Mouse (Mus musculus) myocyte (in vitro differentiated cells): Measurements from ENCODE around the gene Tnip1. TPM values are rescaled to one million over a fixed set of nuclear protein-coding genes. Genes with fewer than 3 reads are reported as not detected.

Experiments used
- H3K27me3 ChIP-seq: one replicate; pipeline ENCODE4 v1.6.1; 2011; ENCODE audit not compliant: control insufficient read depth, insufficient read depth, insufficient read length
- H3K36me3 ChIP-seq: one replicate; pipeline ENCODE4 v1.6.1; 2011; ENCODE audit not compliant: control insufficient read depth, insufficient read depth
- H3K4me2 ChIP-seq: one replicate; pipeline ENCODE4 v1.6.1; 2011; ENCODE audit warnings: low read depth, control low read depth
- H3K4me3 ChIP-seq: one replicate; pipeline ENCODE4 v1.5.1; 2011; ENCODE audit warnings: mild to moderate bottlenecking, control low read depth, moderate library complexity
- H3K79me2 ChIP-seq: one replicate; pipeline ENCODE4 v1.6.1; 2011; ENCODE audit not compliant: control insufficient read depth, insufficient read depth
- H3ac ChIP-seq: one replicate; pipeline ENCODE4 v1.6.1; 2011; ENCODE audit not compliant: control insufficient read depth, insufficient read length
- CEBPB ChIP-seq: IDR thresholded peaks from 2 replicates; pipeline ENCODE4 v1.6.1; 2011; ENCODE audit warnings: mild to moderate bottlenecking, moderate library complexity; ENCODE audit not compliant: poor library complexity, insufficient read depth, severe bottlenecking
- E2F4 ChIP-seq: IDR thresholded peaks from one replicate; pipeline ENCODE4 v1.6.1; 2011; ENCODE audit warnings: mild to moderate bottlenecking, control low read depth, moderate library complexity; ENCODE audit not compliant: insufficient read depth
- MAX ChIP-seq: IDR thresholded peaks from one replicate; pipeline ENCODE4 v1.6.1; 2011; ENCODE audit warnings: low read depth, mild to moderate bottlenecking, control low read depth
- MYOD1 ChIP-seq, 3 experiments: IDR thresholded peaks; one replicate each; pipeline ENCODE4 v1.6.1; 2011; ENCODE audit warnings: control low read depth in 2 of 3, low read depth in 2 of 3, mild to moderate bottlenecking in 2 of 3, moderate library complexity in 1 of 3; ENCODE audit not compliant: insufficient read length in 2 of 3, control insufficient read depth in 1 of 3
- MYOG ChIP-seq, 3 experiments: IDR thresholded peaks; one replicate each; pipeline ENCODE4 v1.6.1; 2011; ENCODE audit warnings: control low read depth in 2 of 3, low read depth in 2 of 3, mild to moderate bottlenecking in 2 of 3; ENCODE audit not compliant: insufficient read length in 2 of 3, control insufficient read depth in 1 of 3, insufficient read depth in 1 of 3
- POLR2A ChIP-seq: IDR thresholded peaks from one replicate; pipeline ENCODE4 v1.6.1; 2011; ENCODE audit warnings: low read depth, mild to moderate bottlenecking, control low read depth, moderate library complexity; ENCODE audit not compliant: insufficient read length
- POLR2AphosphoS2 ChIP-seq: IDR thresholded peaks from one replicate; pipeline ENCODE4 v1.6.1; 2011; ENCODE audit warnings: low read depth, control low read depth; ENCODE audit not compliant: insufficient read length
- REST ChIP-seq: IDR thresholded peaks from one replicate; pipeline ENCODE4 v1.6.1; 2011; ENCODE audit warnings: mild to moderate bottlenecking, control low read depth, moderate library complexity; ENCODE audit not compliant: insufficient read depth, insufficient read length
- SRF ChIP-seq: IDR thresholded peaks from one replicate; pipeline ENCODE4 v1.6.1; 2011; ENCODE audit warnings: low read depth; ENCODE audit not compliant: control insufficient read depth, insufficient read length
- TCF12 ChIP-seq: IDR thresholded peaks from one replicate; pipeline ENCODE4 v1.6.1; 2011; ENCODE audit warnings: mild to moderate bottlenecking, control low read depth; ENCODE audit not compliant: poor library complexity, insufficient read depth, severe bottlenecking
- TCF3 ChIP-seq: IDR thresholded peaks from one replicate; pipeline ENCODE4 v1.6.1; 2011; ENCODE audit warnings: low read depth, control low read depth; ENCODE audit not compliant: insufficient read length
- USF1 ChIP-seq: IDR thresholded peaks from one replicate; pipeline ENCODE4 v1.6.1; 2011; ENCODE audit warnings: low read depth, mild to moderate bottlenecking, control low read depth, moderate library complexity
- polyA plus RNA-seq: library from polyadenylated mRNA; unstranded; fragments of >200 nt; fragmentation: generic; extraction: Trizol; gene quantifications from one replicate; pipeline ENCODE4 v1.2.1, GENCODE M21; 2012; ENCODE audit warnings: missing spikeins

The Tnip1 gene
- polyA plus RNA-seq, 1 experiment: 34.5 TPM

DNA sequence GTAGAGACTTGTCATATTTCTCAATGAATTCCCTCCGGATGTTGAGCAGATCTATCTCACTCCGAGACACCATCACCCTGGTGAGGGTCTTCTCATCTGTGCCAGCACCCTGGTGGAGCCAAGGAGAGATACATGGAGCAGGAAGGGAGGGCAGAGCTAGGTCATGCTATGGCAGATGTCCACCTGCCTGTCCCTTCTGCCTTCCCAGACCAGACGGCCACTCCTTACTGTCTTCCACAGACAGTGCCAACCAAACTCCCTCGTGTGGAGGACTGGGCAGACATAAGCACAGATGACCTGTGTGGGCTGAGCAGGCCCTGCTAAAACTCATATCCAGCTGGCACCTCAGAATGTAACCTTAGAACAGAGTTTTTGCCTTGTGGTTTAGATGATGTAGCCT, 18.9 kb upstream of the Tnip1 start:
- TF ChIP-seq REST (no peak), TCF12 (no peak), MYOG (IDR thresholded peaks at IDR 0.05; ENCODE audit: control insufficient read depth in 1 of 3, insufficient read depth in 1 of 3, insufficient read length in 2 of 3, low read depth in 2 of 3) (no peak), POLR2AphosphoS2 (no peak), MAX (no peak), CEBPB (no peak), POLR2A (no peak), USF1 (no peak), E2F4 (no peak), MYOD1 (IDR thresholded peaks at IDR 0.05; ENCODE audit: control insufficient read depth in 1 of 3, insufficient read length in 2 of 3, low read depth in 2 of 3) (no peak)
- Histone ChIP-seq H3ac (no peak overlapping the region), H3K4me3 (no peak overlapping the region), H3K36me3 (peaks cover 50% of the 10 kb centered on the region), H3K4me2 (no peak overlapping the region), H3K27me3 (no peaks in the 10 kb centered on the region), H3K79me2 (no peaks in the 10 kb centered on the region)

DNA sequence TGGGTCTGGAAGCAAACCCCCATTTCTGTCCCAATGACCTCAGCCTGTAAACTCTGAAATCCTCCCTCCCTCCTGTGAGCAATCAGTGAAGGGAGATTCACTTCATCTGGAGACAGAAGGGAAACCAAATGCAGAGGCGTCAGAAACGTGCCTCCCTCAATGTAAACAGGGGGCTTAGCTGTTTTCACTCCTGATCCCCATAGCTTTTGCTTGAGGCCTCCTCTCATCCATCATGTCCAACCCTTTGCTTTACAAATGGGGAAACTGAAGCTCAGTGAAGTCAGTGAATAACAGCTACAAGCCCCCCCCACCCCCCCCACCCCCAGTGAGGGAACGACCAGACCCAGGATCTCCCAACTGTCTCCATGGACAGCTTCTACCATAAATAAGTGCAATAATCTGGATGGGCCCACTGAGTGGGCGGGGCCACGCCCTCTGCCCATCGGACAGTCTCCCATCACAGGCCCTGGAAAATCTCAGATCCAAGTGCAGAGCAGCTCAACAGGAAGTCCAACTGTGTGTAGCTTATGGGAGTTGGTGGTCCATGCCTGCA, 14.7 kb upstream of the Tnip1 start:
- no peak overlapping the region for H3K4me3 ChIP-seq
- no peak overlapping the region for H3ac ChIP-seq
- peaks cover 40% of the 10 kb centered on the region for H3K36me3 ChIP-seq
- TF ChIP-seq POLR2AphosphoS2 (peak; percentile 15), POLR2A (no peak)
- no peaks in the 10 kb centered on the region for H3K27me3 ChIP-seq
- H3K4me2 ChIP-seq: no peak overlapping the region
- H3K79me2 ChIP-seq: no peaks in the 10 kb centered on the region

DNA sequence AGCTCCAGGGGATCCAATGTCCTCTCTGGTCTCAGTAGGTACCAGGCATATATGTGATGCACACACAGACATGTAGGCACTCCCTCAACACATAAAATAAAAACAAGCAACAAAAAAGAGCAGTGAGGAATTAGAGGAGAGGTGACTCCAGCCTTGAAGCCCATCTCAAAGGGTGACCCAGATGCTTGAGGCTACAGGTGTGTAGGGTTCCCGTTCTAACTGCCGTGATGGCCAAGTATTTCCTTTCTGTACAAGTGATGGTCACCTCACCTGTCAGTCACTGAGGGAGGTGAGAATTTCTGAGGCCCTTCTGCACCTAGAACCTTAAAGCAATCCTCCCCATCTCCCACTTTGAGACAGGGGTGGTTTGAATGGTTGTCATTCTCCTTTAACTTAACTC, 13.6 kb upstream of the Tnip1 start:
- peaks cover 34% of the 10 kb centered on the region for H3K36me3 ChIP-seq

DNA sequence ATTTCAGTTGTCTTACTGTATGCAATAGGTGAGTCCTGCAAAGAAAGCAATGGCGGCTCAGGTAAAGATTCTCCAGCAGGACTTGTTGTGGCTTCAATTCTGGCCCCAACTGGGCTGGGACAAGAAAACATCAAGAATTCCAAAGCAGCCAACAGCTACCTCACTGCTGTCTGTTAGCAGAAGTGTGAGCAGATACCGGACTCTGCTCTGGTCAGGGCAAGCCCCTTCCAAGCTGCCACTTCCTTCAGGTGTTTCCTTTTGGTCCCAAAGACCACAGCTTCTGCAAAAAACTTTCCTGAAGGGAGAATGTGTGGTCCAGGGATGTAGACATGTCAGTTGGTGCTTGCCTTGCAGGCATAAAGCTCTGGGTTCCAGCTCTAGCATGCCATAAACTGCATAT, 13.0 kb upstream of the Tnip1 start:
- Histone ChIP-seq H3ac (no peak overlapping the region), H3K27me3 (no peaks in the 10 kb centered on the region), H3K4me2 (no peak overlapping the region), H3K4me3 (no peak overlapping the region), H3K36me3 (peaks cover 28% of the 10 kb centered on the region), H3K79me2 (no peaks in the 10 kb centered on the region)
- no peak for TF ChIP-seq MYOG (IDR thresholded peaks at IDR 0.05; ENCODE audit: control insufficient read depth in 1 of 3, insufficient read depth in 1 of 3, insufficient read length in 2 of 3, low read depth in 2 of 3)
- no peak for TF ChIP-seq E2F4
- TF ChIP-seq POLR2A: no peak
- no peak for TF ChIP-seq TCF3
- TF ChIP-seq MAX: no peak
- peak; percentile 43 for TF ChIP-seq POLR2AphosphoS2
- no peak for TF ChIP-seq SRF
- no peak for TF ChIP-seq TCF12

More for the DNA sequence above, 13.6 kb upstream of the Tnip1 start:
- Histone ChIP-seq H3ac (no peak overlapping the region), H3K4me2 (no peak overlapping the region), H3K79me2 (no peaks in the 10 kb centered on the region), H3K4me3 (no peak overlapping the region), H3K27me3 (no peaks in the 10 kb centered on the region)
- TF ChIP-seq CEBPB (no peak), MYOG (IDR thresholded peaks at IDR 0.05; ENCODE audit: control insufficient read depth in 1 of 3, insufficient read depth in 1 of 3, insufficient read length in 2 of 3, low read depth in 2 of 3) (no peak), POLR2AphosphoS2 (peak; percentile 72)

DNA sequence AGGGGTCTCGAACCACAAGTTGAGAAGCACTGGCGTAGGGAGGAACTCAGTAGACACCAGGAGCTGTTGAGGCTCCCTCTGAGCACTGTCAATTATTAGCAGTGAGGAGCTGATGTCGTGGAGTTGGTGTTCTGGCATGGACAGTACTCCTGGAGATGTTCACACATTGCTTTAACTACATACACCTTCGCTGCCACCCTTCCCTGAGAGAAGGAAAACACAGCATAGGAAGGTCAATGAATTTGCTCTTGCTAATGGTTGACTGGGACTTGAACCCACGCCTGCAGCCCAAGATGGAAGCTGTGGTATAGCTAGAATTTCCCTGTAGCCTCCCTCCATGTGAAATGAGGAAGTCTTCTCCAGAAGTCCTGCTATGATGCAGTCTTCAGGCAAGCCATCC, 12.6 kb upstream of the Tnip1 start:
- no peak overlapping the region for H3K4me3 ChIP-seq
- H3ac ChIP-seq: no peak overlapping the region
- H3K79me2 ChIP-seq: no peaks in the 10 kb centered on the region
- no peaks in the 10 kb centered on the region for H3K27me3 ChIP-seq
- H3K4me2 ChIP-seq: no peak overlapping the region
- no peak for TF ChIP-seq E2F4
- no peak for TF ChIP-seq REST
- TF ChIP-seq POLR2AphosphoS2: peak; percentile 79
- no peak for TF ChIP-seq MYOD1 (IDR thresholded peaks at IDR 0.05; ENCODE audit: control insufficient read depth in 1 of 3, insufficient read length in 2 of 3, low read depth in 2 of 3)
- no peak for TF ChIP-seq CEBPB
- TF ChIP-seq POLR2A: no peak
- H3K36me3 ChIP-seq: peaks cover 23% of the 10 kb centered on the region

DNA sequence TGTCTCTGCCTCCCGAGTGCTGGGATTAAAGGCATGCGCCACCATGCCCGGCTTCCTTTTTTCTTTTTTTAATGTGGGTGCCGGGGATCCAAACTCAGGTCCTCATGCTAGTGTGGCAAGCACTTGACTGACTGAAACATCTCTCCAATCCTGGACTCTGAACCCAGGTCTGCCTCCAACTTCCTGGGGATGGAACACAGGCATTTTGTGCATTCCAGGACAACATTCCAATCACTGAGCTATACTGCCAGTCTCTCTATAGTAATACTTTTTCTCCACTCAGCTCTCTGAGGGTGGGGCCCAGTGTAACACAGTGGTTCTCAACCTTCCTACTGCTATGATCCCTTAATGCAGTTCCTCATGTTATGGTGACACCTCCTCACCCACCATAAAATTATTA, 11.9 kb upstream of the Tnip1 start:
- no peaks in the 10 kb centered on the region for H3K27me3 ChIP-seq
- H3K36me3 ChIP-seq: peaks cover 18% of the 10 kb centered on the region
- no peak overlapping the region for H3ac ChIP-seq
- no peak overlapping the region for H3K4me2 ChIP-seq
- no peaks in the 10 kb centered on the region for H3K79me2 ChIP-seq
- no peak overlapping the region for H3K4me3 ChIP-seq
- TF ChIP-seq MAX (no peak), POLR2AphosphoS2 (peak; percentile 30)
